Mouse (Mus musculus) liver, embryonic 14.5 days (tissue): Measurements from ENCODE around the gene Mum1. TPM values are rescaled to one million over a fixed set of nuclear protein-coding genes. Genes with fewer than 3 reads are reported as not detected.

Source experiments
- ATAC-seq: fragments of 200-750 bp; cut with Nextera tagmentation; 2 replicates; pipeline ENCODE4 v1.8.0; 2017; ENCODE audit warnings: moderate number of reproducible peaks, mild to moderate bottlenecking, moderate library complexity; ENCODE audit not compliant: insufficient read depth
- DNase-seq, 3 experiments: peaks; one replicate each; pipeline ENCODE4 v3.0.0-alpha.2; 2012 to 2013; ENCODE audit warnings: low read depth in 3 of 3, low spot score in 3 of 3
- H3K27ac ChIP-seq: fragments of 300-500 bp; sonication (generic); 2 replicates; pipeline ENCODE4 v1.5.1; 2014; ENCODE audit warnings: moderate library complexity, mild to moderate bottlenecking, control low read depth, inconsistent platforms
- H3K27me3 ChIP-seq: fragments of 300-500 bp; sonication (generic); 2 replicates; pipeline ENCODE4 v1.6.1; 2014; ENCODE audit warnings: mild to moderate bottlenecking, low read length, moderate library complexity; ENCODE audit not compliant: control insufficient read depth, insufficient read depth
- H3K36me3 ChIP-seq: fragments of 300-500 bp; sonication (generic); replicated peaks from 2 replicates; pipeline ENCODE4 v1.6.1; 2014; ENCODE audit warnings: low read depth; ENCODE audit not compliant: control insufficient read depth, insufficient read depth
- H3K4me1 ChIP-seq, 2 experiments: fragments of 200-500 bp in 1 of 2; fragments of 300-500 bp in 1 of 2; sonication (generic) in 1 of 2; replicated peaks; 2 replicates each; pipeline ENCODE4 v1.6.1; 2012 to 2014; ENCODE audit warnings: antibody characterized with exemption in 1 of 2, inconsistent platforms in 1 of 2, low read length in 1 of 2; ENCODE audit not compliant: control insufficient read depth in 2 of 2, insufficient read depth in 2 of 2
- H3K4me2 ChIP-seq: fragments of 300-500 bp; sonication (generic); 2 replicates; pipeline ENCODE4 v1.6.1; 2014; ENCODE audit warnings: low read depth, mild to moderate bottlenecking, control low read depth, moderate library complexity
- H3K4me3 ChIP-seq, 2 experiments: fragments of 200-500 bp in 1 of 2; fragments of 300-500 bp in 1 of 2; sonication (generic) in 1 of 2; 2 replicates each; pipeline ENCODE4 v1.5.1; 2012 to 2014; ENCODE audit warnings: low read depth in 2 of 2, low read length in 2 of 2, mild to moderate bottlenecking in 2 of 2, control low read depth in 1 of 2, inconsistent platforms in 1 of 2, moderate library complexity in 1 of 2; ENCODE audit not compliant: insufficient read depth in 1 of 2
- H3K9ac ChIP-seq: fragments of 300-500 bp; sonication (generic); replicated peaks from 2 replicates; pipeline ENCODE4 v1.6.1; 2014; ENCODE audit warnings: mild to moderate bottlenecking, control low read depth, moderate library complexity
- H3K9me3 ChIP-seq: fragments of 300-500 bp; sonication (generic); 2 replicates; pipeline ENCODE4 v1.6.1; 2016; ENCODE audit warnings: low read length, mixed read lengths; ENCODE audit not compliant: control insufficient read depth
- CTCF ChIP-seq: IDR thresholded peaks from 2 replicates; pipeline ENCODE4 v1.5.1; 2016; ENCODE audit warnings: antibody characterized with exemption, low read depth, control low read depth
- EP300 ChIP-seq: IDR thresholded peaks from 2 replicates; pipeline ENCODE4 v1.6.1; 2016; ENCODE audit warnings: antibody characterized with exemption, low read depth
- WGBS: fragments of 180-500 bp; shearing (Covaris S2); extraction: QIAGEN DNeasy Blood & Tissue Kit; methylation state at CpG from one replicate; pipeline ENCODE4 v1.1.7; 2014; ENCODE audit not compliant: insufficient replicate concordance; 5-methylcytosine and 5-hydroxymethylcytosine counted together
- polyA plus RNA-seq, 2 experiments: library from polyadenylated mRNA; depleted of rRNA in 1 of 2; stranded (reverse) in 1 of 2; unstranded in 1 of 2; fragments of >200 nt; fragmentation: Nextera tagmentation in 1 of 2; extraction: Ambion mirVana in 1 of 2; gene quantifications; 2 replicates each; pipeline versions ENCODE4 v1.2.1 to v1.2.3; 2012 to 2014

The Mum1 gene
- polyA plus RNA-seq, 2 experiments, result 13.2 to 18.8 TPM

DNA sequence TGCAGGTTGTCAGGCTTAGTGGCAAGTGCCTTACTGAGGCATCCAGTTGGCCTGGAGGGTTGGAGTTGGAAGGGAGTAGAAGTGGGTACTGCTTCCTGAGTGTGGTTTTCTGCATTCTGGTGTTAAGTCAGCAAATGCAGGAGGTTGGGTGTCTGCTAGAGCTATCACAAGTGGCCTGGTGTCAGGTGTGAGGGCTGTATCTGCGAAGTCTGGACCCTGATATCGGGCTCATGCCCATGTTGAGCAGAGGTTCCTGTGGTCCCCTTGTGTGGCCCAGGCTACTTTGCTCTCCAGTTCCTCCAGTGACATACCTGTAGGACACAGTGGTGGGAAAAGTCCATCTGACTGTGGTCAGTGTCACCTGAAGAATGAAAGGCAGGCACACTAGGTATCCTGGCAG lies 43.9 kb downstream of the Mum1 start:
- TF ChIP-seq CTCF (no peak), EP300 (no peak; the same call in 1 of the 2 replicates)
- Histone ChIP-seq H3K9me3 (no peaks in the 10 kb centered on the region), H3K27me3 (no peaks in the 10 kb centered on the region), H3K4me1 (peaks cover 57 to 58% of the 10 kb centered on the region in 2 experiments), H3K9ac (peak overlapping the region; percentile 37), H3K4me3 (peak overlapping the region; percentile 34 to 35), H3K27ac (peak overlapping the region; percentile 87), H3K4me2 (peak overlapping the region; percentile 63), H3K36me3 (peaks cover 37% of the 10 kb centered on the region)
- 26% methylated on average over 2 of the region's 2 CpGs for WGBS
- ATAC-seq (peak; percentile 49), DNase-seq (no peak)

DNA sequence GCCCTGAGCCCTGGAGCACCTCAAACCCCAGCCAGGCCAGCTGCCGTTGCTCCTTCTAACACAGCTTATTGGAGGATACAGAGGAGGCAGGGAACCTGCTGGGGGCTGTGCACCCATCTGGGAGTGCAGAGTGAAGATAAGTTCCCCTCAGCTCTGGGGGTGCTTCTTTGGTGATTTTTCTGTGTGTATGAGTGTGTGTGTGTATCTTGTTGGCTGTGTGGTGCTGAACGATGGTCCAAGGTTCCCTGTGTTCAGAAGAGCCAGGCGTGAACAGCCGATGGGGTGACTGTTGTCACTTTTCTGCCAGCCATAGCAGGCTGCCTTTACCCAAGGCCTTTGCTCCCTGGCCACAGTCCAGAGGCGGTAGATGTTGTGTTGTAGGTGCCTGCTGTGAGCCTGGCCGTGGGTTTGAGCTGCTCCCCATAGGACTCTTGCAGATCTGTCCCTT lies 44.5 kb downstream of the Mum1 start:
- Histone ChIP-seq H3K4me3 (peak overlapping the region; percentile 19 to 35; a peak in 3 of 4 replicates), H3K4me2 (peak overlapping the region; percentile 63), H3K27me3 (no peaks in the 10 kb centered on the region), H3K27ac (peak overlapping the region; percentile 87), H3K4me1 (peaks cover 55 to 58% of the 10 kb centered on the region in 2 experiments), H3K9me3 (no peaks in the 10 kb centered on the region), H3K36me3 (peaks cover 43% of the 10 kb centered on the region), H3K9ac (peak overlapping the region; percentile 37)
- WGBS, result 21% methylated on average over 6 of the region's 6 CpGs
- peak in 2 of 3 experiments; percentile 59 to 62 for DNase-seq
- no peak; the same call in 1 of the 2 replicates for TF ChIP-seq EP300
- no peak for TF ChIP-seq CTCF
- peak; percentile 77 for ATAC-seq

DNA sequence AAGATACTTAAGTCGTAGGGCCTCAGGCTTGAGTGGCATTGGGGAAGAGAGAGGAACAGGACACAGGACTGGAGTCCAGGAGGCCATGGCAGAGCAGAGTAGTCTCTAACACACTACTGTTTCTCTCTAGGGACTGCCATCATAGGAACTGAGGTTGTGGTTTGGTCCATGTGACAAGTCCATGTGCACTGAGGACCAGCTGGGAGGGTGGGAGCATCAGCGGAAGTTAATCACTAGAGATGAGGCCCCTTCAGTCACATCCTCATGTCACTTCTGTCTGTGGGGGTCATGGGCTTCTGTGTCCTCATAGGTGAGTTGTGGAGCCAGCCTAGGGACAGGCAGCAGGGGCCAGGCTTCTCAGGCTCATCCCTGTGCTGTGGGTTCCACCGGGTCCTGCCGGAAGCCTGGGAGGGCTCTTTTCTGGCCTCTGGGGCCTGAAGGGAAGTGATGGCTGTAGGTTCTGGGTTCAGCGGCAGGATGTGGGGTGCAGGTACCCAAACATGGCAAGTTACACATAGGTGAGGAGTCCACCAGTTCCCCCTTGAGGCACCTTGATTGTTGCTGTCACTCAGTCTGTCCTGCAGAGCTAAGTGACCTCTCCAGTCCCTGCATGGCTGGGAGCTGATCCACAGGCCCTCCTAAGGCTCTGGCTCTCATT lies 45.1 kb downstream of the Mum1 start:
- Histone ChIP-seq H3K4me2 (peak overlapping the region; percentile 63), H3K36me3 (peaks cover 48% of the 10 kb centered on the region)
- WGBS, result 57% methylated on average over 5 of the region's 5 CpGs

DNA sequence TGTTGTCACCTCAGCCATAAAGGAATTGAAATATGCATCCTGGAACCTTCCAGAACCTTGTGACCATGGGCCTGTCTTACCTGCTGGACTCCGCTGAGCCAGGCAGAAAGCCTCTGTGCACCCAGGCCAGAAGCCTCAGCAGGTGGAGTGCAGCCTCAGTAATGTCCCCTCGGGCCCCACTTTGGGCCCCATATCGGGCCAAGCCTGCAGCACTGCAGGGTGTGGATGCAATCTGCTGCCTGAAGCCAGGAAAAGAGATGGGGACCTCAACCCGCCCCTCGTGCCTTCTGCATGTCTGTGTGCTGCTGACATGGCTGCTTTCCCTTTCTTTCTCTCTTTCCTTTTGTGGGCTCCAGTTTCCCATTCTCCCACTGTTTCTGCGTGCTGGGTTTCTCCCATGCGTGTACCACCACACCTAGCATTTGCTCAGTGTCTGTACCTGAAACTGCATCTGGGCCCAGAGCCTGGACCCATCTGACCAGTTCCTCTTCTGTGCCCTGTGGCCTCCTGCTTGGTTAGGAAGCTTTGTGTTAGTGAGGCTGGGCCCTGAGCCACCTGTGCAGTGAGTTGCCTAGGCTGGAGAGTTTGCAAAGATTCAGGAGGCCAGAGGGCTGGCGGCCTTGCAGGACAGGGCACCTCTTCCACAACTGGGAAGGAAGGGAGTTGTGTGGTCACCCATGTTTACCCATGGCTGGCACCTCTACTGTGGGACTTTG lies 45.8 kb downstream of the Mum1 start:
- TF ChIP-seq CTCF (no peak), EP300 (peak; percentile 37; the same call in 1 of the 2 replicates)
- peak in 1 of 3 experiments; percentile 60 for DNase-seq
- H3K36me3 ChIP-seq, result peaks cover 54% of the 10 kb centered on the region
- peak overlapping the region; percentile 37 for H3K9ac ChIP-seq
- ATAC-seq, result peak; percentile 64
- peak overlapping the region; percentile 87 for H3K27ac ChIP-seq
- peaks cover 52 to 53% of the 10 kb centered on the region in 2 experiments for H3K4me1 ChIP-seq
- H3K27me3 ChIP-seq, result no peaks in the 10 kb centered on the region
- peak overlapping the region; percentile 31 for H3K4me3 ChIP-seq
- H3K9me3 ChIP-seq, result no peaks in the 10 kb centered on the region
- peak overlapping the region; percentile 63 for H3K4me2 ChIP-seq
- WGBS, result 48% methylated on average over 8 of the region's 8 CpGs

More for the DNA sequence above, 45.1 kb downstream of the Mum1 start:
- H3K4me1 ChIP-seq, result peaks cover 53 to 57% of the 10 kb centered on the region in 2 experiments
- DNase-seq, result no peak
- TF ChIP-seq CTCF (no peak), EP300 (no peak)
- H3K9ac ChIP-seq, result peak overlapping the region; percentile 37
- no peaks in the 10 kb centered on the region for H3K9me3 ChIP-seq
- peak overlapping the region; percentile 31 to 35 for H3K4me3 ChIP-seq
- peak; percentile 2; the same call in 1 of the 2 replicates for ATAC-seq
- no peaks in the 10 kb centered on the region for H3K27me3 ChIP-seq
- peak overlapping the region; percentile 87 for H3K27ac ChIP-seq

DNA sequence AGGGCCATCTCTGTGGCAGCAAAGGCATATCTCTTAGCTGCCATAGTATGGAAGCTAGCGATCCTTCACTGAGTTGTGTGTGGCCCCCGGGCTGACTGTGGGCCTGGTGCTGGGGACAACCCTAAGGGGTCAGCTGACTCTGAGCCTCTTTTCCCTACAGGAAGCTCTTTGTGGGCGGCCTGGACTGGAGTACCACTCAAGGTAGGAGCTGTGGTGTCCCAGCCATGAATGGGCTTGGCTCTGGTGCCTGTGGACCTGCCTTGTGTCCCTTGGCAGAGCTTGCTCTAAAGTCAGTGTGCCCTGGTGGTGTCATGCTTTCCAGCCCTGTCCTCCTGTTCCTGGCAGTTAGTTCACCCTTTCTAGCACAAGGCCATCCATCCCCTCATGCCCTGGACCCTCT lies 47.6 kb downstream of the Mum1 start:
- H3K4me1 ChIP-seq, result peaks cover 37 to 40% of the 10 kb centered on the region in 2 experiments
- H3K4me3 ChIP-seq, result no peak overlapping the region
- ATAC-seq (no peak), DNase-seq (no peak)
- 83% methylated on average over 3 of the region's 3 CpGs for WGBS
- no peak overlapping the region for H3K27ac ChIP-seq
- no peak overlapping the region for H3K4me2 ChIP-seq
- no peaks in the 10 kb centered on the region for H3K27me3 ChIP-seq
- H3K36me3 ChIP-seq, result peaks cover 62% of the 10 kb centered on the region
- no peaks in the 10 kb centered on the region for H3K9me3 ChIP-seq
- H3K9ac ChIP-seq, result no peak overlapping the region; the same call in 1 of the 2 replicates
- no peak for TF ChIP-seq CTCF
